Mouse (Mus musculus): Measurements from ENCODE around the gene Rps16. TPM values are rescaled to one million over a fixed set of nuclear protein-coding genes. Genes with fewer than 3 reads are reported as not detected.

Gene Rps16
- polyA plus RNA-seq, 1 experiment from 2014 or later: 599 TPM

GRCm38 (mm10) chr7:28325293-28325692 is 25.2 kb upstream of the Rps16 start:
- Histone ChIP-seq H3K27me3 (replicated peaks) (no peaks in the 10 kb centered on the region), H3K4me2 (no peak overlapping the region), H3K4me1 (no peaks in the 10 kb centered on the region), H3K27ac (replicated peaks) (no peak overlapping the region), H3K9ac (no peak overlapping the region), H3K9me3 (no peaks in the 10 kb centered on the region), H3K4me3 (no peak overlapping the region), H3K36me3 (peaks cover 100% of the 10 kb centered on the region)
- ATAC-seq (ENCODE audit: extremely low read depth, insufficient number of reproducible peaks, low FRiP score, low TSS enrichment): no peak
- 94% methylated on average over 8 of the region's 8 CpGs for WGBS

- Histone ChIP-seq H3K4me1 (no peaks in the 10 kb centered on the region), H3K27ac (replicated peaks) (no peak overlapping the region), H3K4me3 (no peak overlapping the region), H3K9me3 (no peaks in the 10 kb centered on the region), H3K9ac (no peak overlapping the region), H3K36me3 (peaks cover 100% of the 10 kb centered on the region), H3K27me3 (replicated peaks) (no peaks in the 10 kb centered on the region), H3K4me2 (no peak overlapping the region)
- WGBS: 76% methylated on average over 4 of the region's 4 CpGs
- ATAC-seq (ENCODE audit: extremely low read depth, insufficient number of reproducible peaks, low FRiP score, low TSS enrichment): no peak
These were observed 24.0 kb upstream of the Rps16 start for GRCm38 (mm10) chr7:28326457-28326856.

DNA sequence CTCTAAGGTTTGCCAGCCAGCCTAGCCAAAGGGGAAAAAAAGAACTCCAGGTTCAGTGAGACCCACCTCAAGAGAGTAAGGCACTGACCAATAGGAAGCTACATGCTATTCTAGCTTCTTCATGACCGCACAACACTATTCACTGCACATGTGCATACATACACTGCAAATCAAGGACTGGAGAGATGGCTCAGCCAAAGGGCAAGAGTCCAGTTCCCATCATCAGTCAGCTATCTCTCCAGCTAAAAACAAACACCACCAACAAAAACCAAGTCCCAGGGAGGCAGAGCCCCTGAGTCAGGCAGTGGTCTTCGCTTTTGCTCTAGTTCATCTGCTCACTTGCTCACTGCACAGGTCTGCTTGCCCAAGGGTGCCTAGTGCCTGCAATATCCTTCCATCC is 22.2 kb upstream of the Rps16 start:
- H3K27me3 ChIP-seq (replicated peaks): no peaks in the 10 kb centered on the region
- no peaks in the 10 kb centered on the region for H3K4me1 ChIP-seq
- H3K4me2 ChIP-seq: no peak overlapping the region
- H3K27ac ChIP-seq (replicated peaks): no peak overlapping the region
- no peaks in the 10 kb centered on the region for H3K9me3 ChIP-seq
- peaks cover 85% of the 10 kb centered on the region for H3K36me3 ChIP-seq
- no peak overlapping the region for H3K4me3 ChIP-seq
- WGBS: 98% methylated on average over 2 of the region's 2 CpGs
- no peak for ATAC-seq (ENCODE audit: extremely low read depth, insufficient number of reproducible peaks, low FRiP score, low TSS enrichment)
- H3K9ac ChIP-seq: no peak overlapping the region

DNA sequence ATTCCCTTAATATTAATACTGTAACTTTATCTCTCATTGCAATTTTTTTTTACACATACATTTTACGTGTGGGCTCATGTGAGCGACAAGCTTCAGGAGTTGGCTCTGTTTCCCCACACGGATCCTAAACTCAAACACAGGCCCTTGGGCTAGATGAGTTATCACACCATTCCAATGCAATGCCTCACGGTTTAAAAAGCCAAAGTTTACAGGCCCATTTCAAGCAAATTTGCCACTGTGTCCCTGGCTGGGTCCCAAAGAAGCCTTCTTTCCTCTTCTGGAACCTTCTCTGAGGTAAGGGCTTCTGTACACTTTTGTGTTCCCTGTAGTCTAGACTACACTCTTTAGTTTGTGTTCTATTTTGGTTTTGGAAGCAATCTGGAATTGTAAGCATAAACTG is 15.9 kb upstream of the Rps16 start:
- no peak overlapping the region for H3K27ac ChIP-seq (replicated peaks)
- no peaks in the 10 kb centered on the region for H3K27me3 ChIP-seq (replicated peaks)
- H3K9ac ChIP-seq: no peak overlapping the region
- peaks cover 46% of the 10 kb centered on the region for H3K36me3 ChIP-seq
- no peaks in the 10 kb centered on the region for H3K9me3 ChIP-seq
- no peak overlapping the region for H3K4me3 ChIP-seq
- peaks cover 19% of the 10 kb centered on the region for H3K4me1 ChIP-seq
- 85% methylated on average over 4 of the region's 4 CpGs for WGBS
- H3K4me2 ChIP-seq: no peak overlapping the region
- ATAC-seq (ENCODE audit: extremely low read depth, insufficient number of reproducible peaks, low FRiP score, low TSS enrichment): no peak

- peaks cover 19% of the 10 kb centered on the region for H3K4me1 ChIP-seq
- 86% methylated on average over 2 of the region's 2 CpGs for WGBS
- no peak overlapping the region for H3K4me2 ChIP-seq
These were observed 15.0 kb upstream of the Rps16 start for GRCm38 (mm10) chr7:28335471-28335870.

GRCm38 (mm10) chr7:28338108-28338998 is 12.1 kb upstream of the Rps16 start, which contains the start of gene Supt5:
Supt5 (minus strand) TSS chr7:28338746.
- H3K4me2 ChIP-seq: peak within 1 kb of the TSS; percentile 77

More at GRCm38 (mm10) chr7:28335471-28335870, 15.0 kb upstream of the Rps16 start:
- no peak overlapping the region for H3K4me3 ChIP-seq
- H3K9ac ChIP-seq: 0 out of 2 replicates have a peak overlapping the region, but pooled peaks have one; percentile 2
- H3K27ac ChIP-seq (replicated peaks): no peak overlapping the region
- no peaks in the 10 kb centered on the region for H3K27me3 ChIP-seq (replicated peaks)
- peaks cover 36% of the 10 kb centered on the region for H3K36me3 ChIP-seq
- H3K9me3 ChIP-seq: no peaks in the 10 kb centered on the region
- no peak for ATAC-seq (ENCODE audit: extremely low read depth, insufficient number of reproducible peaks, low FRiP score, low TSS enrichment)

DNA sequence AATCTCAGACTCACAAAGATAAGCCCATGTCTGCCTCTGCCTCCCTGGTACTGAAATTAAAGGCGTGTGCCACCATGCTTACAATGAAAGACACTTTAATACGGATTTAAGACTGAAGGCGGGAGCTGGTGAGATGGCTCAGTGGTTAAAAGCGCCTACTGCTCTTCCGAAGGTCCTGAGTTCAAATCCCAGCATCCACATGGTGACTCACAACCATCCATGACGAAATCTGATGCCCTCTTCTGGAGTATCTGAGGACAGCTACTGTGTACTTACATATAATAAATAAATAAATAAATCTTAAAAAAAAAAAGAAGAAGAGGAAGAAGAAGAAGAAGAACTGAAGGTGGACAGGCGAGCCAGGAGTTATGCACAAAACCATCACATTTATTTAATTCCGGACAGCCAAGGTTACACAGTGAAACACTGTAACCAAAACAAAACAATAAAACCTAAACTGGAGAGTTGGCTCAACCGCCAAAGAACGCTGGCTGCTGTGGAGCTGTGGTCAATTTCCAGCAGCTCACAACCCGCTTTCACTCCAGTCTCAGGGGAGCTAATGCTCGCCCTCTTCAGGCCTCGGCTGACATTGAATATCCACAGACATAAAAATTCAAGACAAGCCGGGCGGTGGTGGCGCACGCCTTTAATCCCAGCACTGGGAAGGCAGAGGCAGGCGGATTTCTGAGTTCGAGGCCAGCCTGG is 11.1 kb upstream of the Rps16 start:
- H3K4me2 ChIP-seq: peak overlapping the region; percentile 70
- H3K27ac ChIP-seq (replicated peaks): peak overlapping the region; percentile 91
- H3K9ac ChIP-seq: peak overlapping the region; percentile 95
- H3K9me3 ChIP-seq: no peaks in the 10 kb centered on the region
- peak overlapping the region; percentile 79 for H3K4me3 ChIP-seq
- H3K4me1 ChIP-seq: peaks cover 21% of the 10 kb centered on the region
- H3K36me3 ChIP-seq: peaks cover 17% of the 10 kb centered on the region
- no peaks in the 10 kb centered on the region for H3K27me3 ChIP-seq (replicated peaks)
- 74% methylated on average over 19 of the region's 19 CpGs for WGBS
- no peak for ATAC-seq (ENCODE audit: extremely low read depth, insufficient number of reproducible peaks, low FRiP score, low TSS enrichment)

More at GRCm38 (mm10) chr7:28338108-28338998, 12.1 kb upstream of the Rps16 start, which contains the start of gene Supt5:
- Histone ChIP-seq H3K36me3 (peaks cover 24% of the 10 kb centered on the region), H3K9ac (peak within 1 kb of the TSS; percentile 95), H3K27me3 (replicated peaks) (no peaks in the 10 kb centered on the region), H3K4me3 (peak within 1 kb of the TSS; percentile 79), H3K9me3 (no peaks in the 10 kb centered on the region), H3K4me1 (peaks cover 21% of the 10 kb centered on the region), H3K27ac (replicated peaks) (peak within 1 kb of the TSS; percentile 91)
- under 1% methylated on average over 77 of the region's 77 CpGs for WGBS
- ATAC-seq (ENCODE audit: extremely low read depth, insufficient number of reproducible peaks, low FRiP score, low TSS enrichment): peak; percentile 98

- Histone ChIP-seq H3K36me3 (no peaks in the 10 kb centered on the region), H3K4me1 (peaks cover 14% of the 10 kb centered on the region), H3K27ac (replicated peaks) (no peak overlapping the region), H3K4me3 (no peak overlapping the region), H3K9ac (0 out of 2 replicates have a peak overlapping the region, but pooled peaks have one; percentile 10), H3K4me2 (no peak overlapping the region), H3K9me3 (no peaks in the 10 kb centered on the region), H3K27me3 (replicated peaks) (no peaks in the 10 kb centered on the region)
- ATAC-seq (ENCODE audit: extremely low read depth, insufficient number of reproducible peaks, low FRiP score, low TSS enrichment): no peak
- WGBS: 36% methylated on average over 7 of the region's 7 CpGs
These were observed 9.1 kb upstream of the Rps16 start for GRCm38 (mm10) chr7:28341381-28341780.

DNA sequence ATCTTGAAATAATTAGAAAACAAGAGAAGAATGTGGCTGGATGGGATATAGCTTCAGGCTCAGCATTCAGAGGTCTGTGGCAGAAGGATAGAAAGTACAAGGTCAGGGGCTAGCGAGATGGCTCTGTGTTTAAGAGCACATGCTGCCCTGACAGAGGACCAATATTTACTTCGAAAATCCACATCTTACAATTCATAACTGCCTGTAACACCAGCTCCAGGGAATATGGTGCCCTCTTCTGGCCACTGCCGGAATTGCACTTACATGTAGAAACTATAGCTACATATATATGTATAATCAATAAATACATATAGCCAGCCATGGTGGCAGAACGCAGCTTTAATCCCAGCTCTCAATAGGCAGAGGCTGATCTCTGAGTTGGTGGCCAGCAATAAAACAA is 5.8 kb upstream of the Rps16 start:
- H3K4me2 ChIP-seq: no peak overlapping the region
- H3K27ac ChIP-seq (replicated peaks): no peak overlapping the region
- H3K4me3 ChIP-seq: no peak overlapping the region
- H3K9me3 ChIP-seq: no peaks in the 10 kb centered on the region
- H3K36me3 ChIP-seq: no peaks in the 10 kb centered on the region
- H3K27me3 ChIP-seq (replicated peaks): no peaks in the 10 kb centered on the region
- no peak for ATAC-seq (ENCODE audit: extremely low read depth, insufficient number of reproducible peaks, low FRiP score, low TSS enrichment)
- H3K4me1 ChIP-seq: peaks cover 5% of the 10 kb centered on the region
- H3K9ac ChIP-seq: 0 out of 2 replicates have a peak overlapping the region, but pooled peaks have one; percentile 33
- WGBS: 5% methylated on average over 4 of the region's 4 CpGs

GRCm38 (mm10) chr7:28347746-28348145 is 2.7 kb upstream of the Rps16 start:
- no peak for ATAC-seq (ENCODE audit: extremely low read depth, insufficient number of reproducible peaks, low FRiP score, low TSS enrichment)
- H3K4me2 ChIP-seq: no peak overlapping the region
- H3K9ac ChIP-seq: peak overlapping the region; percentile 45; the same call in 1 of the 2 replicates
- H3K36me3 ChIP-seq: peaks cover 13% of the 10 kb centered on the region
- no peak overlapping the region for H3K4me3 ChIP-seq
- H3K9me3 ChIP-seq: no peaks in the 10 kb centered on the region
- WGBS: 53% methylated on average over 3 of the region's 3 CpGs
- no peaks in the 10 kb centered on the region for H3K27me3 ChIP-seq (replicated peaks)
- peaks cover 19% of the 10 kb centered on the region for H3K4me1 ChIP-seq
- no peak overlapping the region for H3K27ac ChIP-seq (replicated peaks)

- WGBS: 82% methylated on average over 7 of the region's 7 CpGs
- no peaks in the 10 kb centered on the region for H3K27me3 ChIP-seq (replicated peaks)
- ATAC-seq (ENCODE audit: extremely low read depth, insufficient number of reproducible peaks, low FRiP score, low TSS enrichment): no peak
These were observed 1.9 kb upstream of the Rps16 start for GRCm38 (mm10) chr7:28348601-28349000.

More at GRCm38 (mm10) chr7:28348601-28349000, 1.9 kb upstream of the Rps16 start:
- Histone ChIP-seq H3K36me3 (peaks cover 21% of the 10 kb centered on the region), H3K4me2 (no peak overlapping the region), H3K9me3 (no peaks in the 10 kb centered on the region), H3K27ac (replicated peaks) (no peak overlapping the region), H3K4me3 (no peak overlapping the region), H3K4me1 (peaks cover 19% of the 10 kb centered on the region), H3K9ac (no peak overlapping the region)

All from heart, embryonic 13.5 days (tissue).